Mouse (Mus musculus) small intestine, adult 2 months (tissue): ENCODE results near the gene Gli2. TPM values are rescaled to one million over a fixed set of nuclear protein-coding genes. Genes with fewer than 3 reads are reported as not detected.

Experiments used
- H3K27ac ChIP-seq: fragments of 200-500 bp; 2 replicates; pipeline ENCODE4 v1.5.1; 2012; ENCODE audit warnings: low read depth, low read length, control low read depth, inconsistent platforms; ENCODE audit not compliant: insufficient read depth
- H3K27me3 ChIP-seq: fragments of 200-500 bp; 2 replicates; pipeline ENCODE4 v1.6.1; 2012; ENCODE audit warnings: mild to moderate bottlenecking, moderate library complexity, low read length, inconsistent platforms; ENCODE audit not compliant: control insufficient read depth, insufficient read depth
- H3K36me3 ChIP-seq: fragments of 200-500 bp; 2 replicates; pipeline ENCODE4 v1.6.1; 2012; ENCODE audit warnings: mild to moderate bottlenecking, low read length, control low read depth, inconsistent platforms; ENCODE audit not compliant: control insufficient read depth, insufficient read depth
- H3K4me1 ChIP-seq: fragments of 200-500 bp; 2 replicates; pipeline ENCODE4 v1.6.1; 2012; ENCODE audit warnings: low read length, inconsistent platforms, mixed read lengths; ENCODE audit not compliant: control insufficient read depth, insufficient read depth, insufficient read length
- H3K4me3 ChIP-seq: fragments of 200-500 bp; 2 replicates; pipeline ENCODE4 v1.5.1; 2012; ENCODE audit warnings: low read depth, mild to moderate bottlenecking, control low read depth, inconsistent platforms, low read length, moderate library complexity
- CTCF ChIP-seq: fragments of 200-500 bp; IDR thresholded peaks from 2 replicates; pipeline ENCODE4 v1.5.1; 2012; ENCODE audit warnings: low read depth, mild to moderate bottlenecking, control low read depth, inconsistent platforms, low read length, moderate library complexity, mixed read lengths; ENCODE audit not compliant: insufficient replicate concordance, insufficient read length; ENCODE audit errors: extremely low read depth
- POLR2A ChIP-seq: fragments of 200-500 bp; IDR thresholded peaks from 2 replicates; pipeline ENCODE4 v1.6.1; 2012; ENCODE audit warnings: low read depth, mild to moderate bottlenecking, control low read depth, inconsistent platforms, low read length, moderate library complexity
- WGBS: fragments of 180-500 bp; shearing (Covaris S2); methylation state at CpG from one replicate; pipeline ENCODE4 v1.1.7; 2018; 5-methylcytosine and 5-hydroxymethylcytosine counted together
- polyA plus RNA-seq: library from polyadenylated mRNA; depleted of rRNA; stranded (reverse); fragments of >200 nt; gene quantifications from 2 replicates; pipeline ENCODE4 v1.2.3, GENCODE M21; 2012

Gli2 gene
- polyA plus RNA-seq, 1 experiment, result 4.7 TPM

GRCm38 (mm10) chr1:118940269-118940840, 113.1 kb downstream of the Gli2 start:
- TF ChIP-seq CTCF (no peak), POLR2A (no peak)
- Histone ChIP-seq H3K36me3 (no peaks in the 10 kb centered on the region), H3K4me3 (no peak overlapping the region), H3K27ac (no peak overlapping the region), H3K27me3 (no peaks in the 10 kb centered on the region), H3K4me1 (0 out of 2 replicates have a peak, but pooled peaks cover 2% of the 10 kb centered on the region)
- WGBS, result 75% methylated on average over 5 of the region's 5 CpGs

GRCm38 (mm10) chr1:118938206-118938605, 115.2 kb downstream of the Gli2 start:
- Histone ChIP-seq H3K36me3 (no peaks in the 10 kb centered on the region), H3K4me1 (0 out of 2 replicates have a peak, but pooled peaks cover 2% of the 10 kb centered on the region), H3K4me3 (no peak overlapping the region), H3K27me3 (no peaks in the 10 kb centered on the region), H3K27ac (no peak overlapping the region)
- WGBS, result 76% methylated on average over 4 of the region's 4 CpGs
- TF ChIP-seq CTCF (no peak), POLR2A (no peak)

- H3K36me3 ChIP-seq, result no peaks in the 10 kb centered on the region
- no peak for TF ChIP-seq POLR2A
- no peak for TF ChIP-seq CTCF
- 44% methylated on average over 4 of the region's 4 CpGs for WGBS
Measured at GRCm38 (mm10) chr1:118936108-118936507, 117.3 kb downstream of the Gli2 start.

GRCm38 (mm10) chr1:118935518-118935917, 117.9 kb downstream of the Gli2 start:
- 57% methylated on average over 6 of the region's 6 CpGs for WGBS
- H3K27me3 ChIP-seq, result no peaks in the 10 kb centered on the region
- H3K4me3 ChIP-seq, result no peak overlapping the region
- H3K36me3 ChIP-seq, result no peaks in the 10 kb centered on the region
- TF ChIP-seq CTCF (no peak), POLR2A (no peak)
- no peak overlapping the region for H3K27ac ChIP-seq
- H3K4me1 ChIP-seq, result 0 out of 2 replicates have a peak, but pooled peaks cover 2% of the 10 kb centered on the region

More at GRCm38 (mm10) chr1:118936108-118936507, 117.3 kb downstream of the Gli2 start:
- Histone ChIP-seq H3K27me3 (no peaks in the 10 kb centered on the region), H3K27ac (no peak overlapping the region), H3K4me1 (0 out of 2 replicates have a peak, but pooled peaks cover 2% of the 10 kb centered on the region), H3K4me3 (no peak overlapping the region)

- Histone ChIP-seq H3K4me3 (no peak overlapping the region), H3K36me3 (no peaks in the 10 kb centered on the region), H3K27ac (no peak overlapping the region), H3K4me1 (0 out of 2 replicates have a peak, but pooled peaks cover 2% of the 10 kb centered on the region), H3K27me3 (no peaks in the 10 kb centered on the region)
- TF ChIP-seq CTCF (no peak), POLR2A (no peak)
- 91% methylated on average over 5 of the region's 5 CpGs for WGBS
Measured at GRCm38 (mm10) chr1:118932167-118932566, 121.3 kb downstream of the Gli2 start.

- no peaks in the 10 kb centered on the region for H3K36me3 ChIP-seq
- H3K4me1 ChIP-seq, result no peaks in the 10 kb centered on the region
- H3K27me3 ChIP-seq, result no peaks in the 10 kb centered on the region
- TF ChIP-seq CTCF (no peak), POLR2A (no peak)
- 68% methylated on average over 12 of the region's 12 CpGs for WGBS
- no peak overlapping the region for H3K27ac ChIP-seq
- no peak overlapping the region for H3K4me3 ChIP-seq
Measured at GRCm38 (mm10) chr1:118927543-118928354, 125.7 kb downstream of the Gli2 start.

- TF ChIP-seq POLR2A (no peak), CTCF (no peak)
- WGBS, result 89% methylated on average over 7 of the region's 7 CpGs
- Histone ChIP-seq H3K4me3 (no peak overlapping the region), H3K4me1 (no peaks in the 10 kb centered on the region), H3K36me3 (no peaks in the 10 kb centered on the region), H3K27ac (no peak overlapping the region), H3K27me3 (no peaks in the 10 kb centered on the region)
Measured at GRCm38 (mm10) chr1:118926556-118926955, 126.9 kb downstream of the Gli2 start.

GRCm38 (mm10) chr1:118922189-118922588, 131.2 kb downstream of the Gli2 start:
- 86% methylated on average over 6 of the region's 6 CpGs for WGBS
- H3K27me3 ChIP-seq, result no peaks in the 10 kb centered on the region
- TF ChIP-seq CTCF, result no peak
- no peak for TF ChIP-seq POLR2A
- H3K4me1 ChIP-seq, result no peaks in the 10 kb centered on the region
- no peak overlapping the region for H3K27ac ChIP-seq
- no peaks in the 10 kb centered on the region for H3K36me3 ChIP-seq
- no peak overlapping the region for H3K4me3 ChIP-seq
